Mouse (Mus musculus) intestine, embryonic 16.5 days (tissue): Measurements from ENCODE around the gene Klc3. TPM values are rescaled to one million over a fixed set of nuclear protein-coding genes. Genes with fewer than 3 reads are reported as not detected.

Source experiments
- ATAC-seq: fragments of 200-750 bp; cut with Nextera tagmentation; 2 replicates; pipeline ENCODE4 v1.8.0; 2017; ENCODE audit warnings: moderate TSS enrichment, moderate library complexity
- H3K27ac ChIP-seq: fragments of 300-500 bp; sonication (generic); 2 replicates; pipeline ENCODE4 v1.5.1; 2014; ENCODE audit warnings: mild to moderate bottlenecking, low read length
- H3K27me3 ChIP-seq: fragments of 300-500 bp; sonication (generic); replicated peaks from 2 replicates; pipeline ENCODE4 v1.6.1; 2014; ENCODE audit warnings: low read length, control low read depth, mixed read lengths; ENCODE audit not compliant: control insufficient read depth, insufficient read depth
- H3K36me3 ChIP-seq: fragments of 300-500 bp; sonication (generic); 2 replicates; pipeline ENCODE4 v1.6.1; 2014; ENCODE audit warnings: low read length, control low read depth; ENCODE audit not compliant: control insufficient read depth, insufficient read depth
- H3K4me1 ChIP-seq: fragments of 300-500 bp; sonication (generic); 2 replicates; pipeline ENCODE4 v1.6.1; 2014; ENCODE audit warnings: low read length, control low read depth, mixed read lengths; ENCODE audit not compliant: control insufficient read depth, insufficient read depth
- H3K4me2 ChIP-seq: fragments of 300-500 bp; sonication (generic); 2 replicates; pipeline ENCODE4 v1.6.1; 2014; ENCODE audit warnings: low read depth, low read length, control low read depth
- H3K4me3 ChIP-seq: fragments of 300-500 bp; sonication (generic); 2 replicates; pipeline ENCODE4 v1.5.1; 2014; ENCODE audit warnings: mild to moderate bottlenecking, low read length
- H3K9ac ChIP-seq: fragments of 300-500 bp; sonication (generic); 2 replicates; pipeline ENCODE4 v1.6.1; 2014; ENCODE audit warnings: low read depth, low read length
- H3K9me3 ChIP-seq: fragments of 300-500 bp; sonication (generic); 2 replicates; pipeline ENCODE4 v1.6.1; 2016; ENCODE audit warnings: low read length, control low read depth; ENCODE audit not compliant: control insufficient read depth
- WGBS: fragments of 180-500 bp; shearing (Covaris S2); extraction: QIAGEN DNeasy Blood & Tissue Kit; methylation state at CpG from one replicate; pipeline ENCODE4 v1.1.7; 2014; 5-methylcytosine and 5-hydroxymethylcytosine counted together
- polyA plus RNA-seq: library from polyadenylated mRNA; unstranded; fragments of >200 nt; fragmentation: Nextera tagmentation; extraction: Ambion mirVana; gene quantifications from 2 replicates; pipeline ENCODE4 v1.2.1, GENCODE M21; 2015

The Klc3 gene
- polyA plus RNA-seq, 1 experiment from 2014 or later, result 2.9 TPM

- H3K4me3 ChIP-seq, result no peak overlapping the region
- peaks cover 5% of the 10 kb centered on the region; the same call in 1 of the 2 replicates for H3K4me1 ChIP-seq
- no peak overlapping the region for H3K27ac ChIP-seq
- H3K9me3 ChIP-seq, result no peaks in the 10 kb centered on the region
- ATAC-seq, result no peak
- no peak overlapping the region for H3K4me2 ChIP-seq
- WGBS, result 83% methylated on average over 2 of the region's 2 CpGs
- no peak overlapping the region for H3K9ac ChIP-seq
- H3K36me3 ChIP-seq, result no peaks in the 10 kb centered on the region
- H3K27me3 ChIP-seq, result no peaks in the 10 kb centered on the region; the same call in 1 of the 2 replicates
Measured at GRCm38 (mm10) chr7:19373367-19373766, 30.5 kb downstream of the Klc3 start.

GRCm38 (mm10) chr7:19369823-19370425, 34.0 kb downstream of the Klc3 start:
- 16% methylated on average over 46 of the region's 46 CpGs for WGBS
- peak; percentile 61 for ATAC-seq
- peak overlapping the region; percentile 88 for H3K4me2 ChIP-seq
- H3K4me1 ChIP-seq, result peaks cover 5% of the 10 kb centered on the region; the same call in 1 of the 2 replicates
- H3K9me3 ChIP-seq, result no peaks in the 10 kb centered on the region
- peak overlapping the region; percentile 47 for H3K4me3 ChIP-seq
- peak overlapping the region; percentile 66 for H3K9ac ChIP-seq
- no peaks in the 10 kb centered on the region; the same call in 1 of the 2 replicates for H3K27me3 ChIP-seq
- H3K27ac ChIP-seq, result no peak overlapping the region
- H3K36me3 ChIP-seq, result no peaks in the 10 kb centered on the region

- WGBS, result 19% methylated on average over 16 of the region's 16 CpGs
- H3K9ac ChIP-seq, result no peak overlapping the region
- no peak for ATAC-seq
- no peak overlapping the region for H3K27ac ChIP-seq
- peaks cover 8% of the 10 kb centered on the region for H3K4me1 ChIP-seq
- H3K27me3 ChIP-seq, result no peaks in the 10 kb centered on the region; the same call in 1 of the 2 replicates
- H3K36me3 ChIP-seq, result no peaks in the 10 kb centered on the region
- H3K4me2 ChIP-seq, result no peak overlapping the region
- H3K9me3 ChIP-seq, result no peaks in the 10 kb centered on the region
- no peak overlapping the region for H3K4me3 ChIP-seq
Measured at GRCm38 (mm10) chr7:19368380-19368779, 35.5 kb downstream of the Klc3 start.

- WGBS, result 70% methylated on average over 4 of the region's 4 CpGs
- H3K9me3 ChIP-seq, result no peaks in the 10 kb centered on the region
- H3K27ac ChIP-seq, result no peak overlapping the region
- no peaks in the 10 kb centered on the region for H3K36me3 ChIP-seq
- no peak overlapping the region for H3K4me2 ChIP-seq
- H3K4me3 ChIP-seq, result no peak overlapping the region
- peaks cover 20% of the 10 kb centered on the region for H3K4me1 ChIP-seq
- no peak overlapping the region for H3K9ac ChIP-seq
- no peak for ATAC-seq
- H3K27me3 ChIP-seq, result no peaks in the 10 kb centered on the region; the same call in 1 of the 2 replicates
Measured at GRCm38 (mm10) chr7:19365376-19365775, 38.5 kb downstream of the Klc3 start.

- Histone ChIP-seq H3K27ac (no peak overlapping the region), H3K9ac (no peak overlapping the region), H3K4me1 (peaks cover 17% of the 10 kb centered on the region), H3K4me2 (no peak overlapping the region), H3K36me3 (no peaks in the 10 kb centered on the region), H3K27me3 (no peaks in the 10 kb centered on the region), H3K9me3 (no peaks in the 10 kb centered on the region), H3K4me3 (no peak overlapping the region)
- ATAC-seq, result peak; percentile 44
- 4% methylated on average over 18 of the region's 18 CpGs for WGBS
Measured at GRCm38 (mm10) chr7:19363881-19364280, 40.0 kb downstream of the Klc3 start.

GRCm38 (mm10) chr7:19362276-19362675, 41.6 kb downstream of the Klc3 start:
- Histone ChIP-seq H3K4me3 (peak overlapping the region; percentile 68), H3K27me3 (no peaks in the 10 kb centered on the region), H3K27ac (no peak overlapping the region), H3K9me3 (no peaks in the 10 kb centered on the region), H3K36me3 (no peaks in the 10 kb centered on the region), H3K4me1 (peaks cover 30% of the 10 kb centered on the region), H3K9ac (no peak overlapping the region), H3K4me2 (peak overlapping the region; percentile 98)
- ATAC-seq, result no peak
- WGBS, result 38% methylated on average over 4 of the region's 4 CpGs

GRCm38 (mm10) chr7:19361720-19362119, 42.2 kb downstream of the Klc3 start:
- Histone ChIP-seq H3K4me3 (peak overlapping the region; percentile 68), H3K4me1 (peaks cover 30% of the 10 kb centered on the region), H3K27me3 (no peaks in the 10 kb centered on the region), H3K36me3 (no peaks in the 10 kb centered on the region), H3K9ac (peak overlapping the region; percentile 73), H3K9me3 (no peaks in the 10 kb centered on the region), H3K4me2 (peak overlapping the region; percentile 98), H3K27ac (no peak overlapping the region)
- ATAC-seq, result no peak
- WGBS, result 10% methylated on average over 16 of the region's 16 CpGs

- H3K27me3 ChIP-seq, result no peaks in the 10 kb centered on the region
- peak overlapping the region; percentile 68 for H3K4me3 ChIP-seq
- peak overlapping the region; percentile 73 for H3K9ac ChIP-seq
- H3K4me2 ChIP-seq, result peak overlapping the region; percentile 98
- no peaks in the 10 kb centered on the region for H3K9me3 ChIP-seq
- peak; percentile 78 for ATAC-seq
- WGBS, result under 1% methylated on average over 27 of the region's 27 CpGs
- peaks cover 2% of the 10 kb centered on the region; the same call in 1 of the 2 replicates for H3K36me3 ChIP-seq
- H3K27ac ChIP-seq, result peak overlapping the region; percentile 64
- peaks cover 30% of the 10 kb centered on the region for H3K4me1 ChIP-seq
Measured at GRCm38 (mm10) chr7:19360944-19361343, 43.0 kb downstream of the Klc3 start.

GRCm38 (mm10) chr7:19359892-19360641, 43.8 kb downstream of the Klc3 start:
- Histone ChIP-seq H3K27me3 (no peaks in the 10 kb centered on the region), H3K4me1 (peaks cover 30% of the 10 kb centered on the region), H3K27ac (peak overlapping the region; percentile 64), H3K4me3 (peak overlapping the region; percentile 68), H3K4me2 (peak overlapping the region; percentile 98), H3K9ac (peak overlapping the region; percentile 73), H3K9me3 (no peaks in the 10 kb centered on the region), H3K36me3 (peaks cover 6% of the 10 kb centered on the region; the same call in 1 of the 2 replicates)
- ATAC-seq, result peak; percentile 66
- under 1% methylated on average over 45 of the region's 45 CpGs for WGBS
